Mouse (Mus musculus) lung, postnatal 36 days (tissue): ENCODE measurements around the gene Idh3g.
"Not testable (repeated sequence)": the region's sequence is repeated elsewhere in the genome, so short reads cannot be mapped to it uniquely, and the experiment has no call there.

ENCODE experiments used
- DNase-seq: peaks from one replicate; pipeline ENCODE4 v3.0.0; 2022; ENCODE audit warnings: mixed read lengths

Idh3g gene

GRCm38 (mm10) chrX:73756334-73757140 is 30.2 kb downstream of the Idh3g start, which contains the start of gene Plxnb3:
Plxnb3 (plus strand) TSS chrX:73757090.
- no peak for DNase-seq

- peak; percentile 24 for DNase-seq
Measured at GRCm38 (mm10) chrX:73748977-73749376, 37.7 kb downstream of the Idh3g start.

- no peak for DNase-seq
Measured at GRCm38 (mm10) chrX:73744774-73745481, 41.8 kb downstream of the Idh3g start.

GRCm38 (mm10) chrX:73739841-73740240 is 46.9 kb downstream of the Idh3g start:
- not testable (repeated sequence) for DNase-seq

- no peak for DNase-seq
Measured at GRCm38 (mm10) chrX:73739151-73739550, 47.5 kb downstream of the Idh3g start.

- no peak for DNase-seq
Measured at GRCm38 (mm10) chrX:73738155-73738554, 48.5 kb downstream of the Idh3g start.

GRCm38 (mm10) chrX:73730908-73731307 is 55.8 kb downstream of the Idh3g start:
- no peak for DNase-seq
